Mouse (Mus musculus) erythroblast, embryonic 14.5 days (primary cell): ENCODE measurements around the gene Pde11a. TPM values are rescaled to one million over a fixed set of nuclear protein-coding genes. Genes with fewer than 3 reads are reported as not detected.

ENCODE experiments used
- H3K27me3 ChIP-seq: 2 replicates; pipeline ENCODE4 v1.6.1; 2012; ENCODE audit warnings: inconsistent platforms; ENCODE audit not compliant: control insufficient read depth
- H3K36me3 ChIP-seq: 2 replicates; pipeline ENCODE4 v1.6.1; 2012; ENCODE audit warnings: mild to moderate bottlenecking, inconsistent platforms; ENCODE audit not compliant: control insufficient read depth
- H3K4me1 ChIP-seq: 2 replicates; pipeline ENCODE4 v1.6.1; 2012; ENCODE audit warnings: inconsistent platforms; ENCODE audit not compliant: control insufficient read depth
- H3K4me3 ChIP-seq: replicated peaks from 2 replicates; pipeline ENCODE3; 2012; ENCODE audit warnings: moderate library complexity, mild to moderate bottlenecking, inconsistent platforms
- H3K9me3 ChIP-seq: 2 replicates; pipeline ENCODE4 v1.6.1; 2012; ENCODE audit warnings: low read length, inconsistent platforms, mixed read lengths; ENCODE audit not compliant: control insufficient read depth
- GATA1 ChIP-seq: IDR thresholded peaks from 2 replicates; pipeline ENCODE4 v1.6.1; 2012; ENCODE audit warnings: low read length, inconsistent platforms, mixed read lengths
- TAL1 ChIP-seq: IDR thresholded peaks from 3 replicates; pipeline ENCODE4 v1.6.1; 2012; ENCODE audit warnings: low read length, inconsistent platforms, mixed read lengths
- polyA plus RNA-seq: library from polyadenylated mRNA; stranded (reverse); fragments of >175 nt; gene quantifications from 2 replicates; pipeline ENCODE4 v1.2.3, GENCODE M21; 2012

The Pde11a gene
- polyA plus RNA-seq, 1 experiment = not detected

GRCm38 (mm10) chr2:75955709-75956108 lies 382.9 kb downstream of the Pde11a start:
- H3K4me1 ChIP-seq = no peaks in the 10 kb centered on the region
- TF ChIP-seq TAL1 = no peak
- no peak for TF ChIP-seq GATA1
- H3K36me3 ChIP-seq = no peaks in the 10 kb centered on the region
- no peaks in the 10 kb centered on the region; the same call in 1 of the 2 replicates for H3K27me3 ChIP-seq
- H3K4me3 ChIP-seq = no peak overlapping the region
- H3K9me3 ChIP-seq = no peaks in the 10 kb centered on the region

GRCm38 (mm10) chr2:75953320-75953719 lies 385.3 kb downstream of the Pde11a start:
- TF ChIP-seq GATA1 = no peak
- TF ChIP-seq TAL1 = no peak

GRCm38 (mm10) chr2:75950685-75951084 lies 387.9 kb downstream of the Pde11a start:
- no peaks in the 10 kb centered on the region for H3K27me3 ChIP-seq
- no peak overlapping the region for H3K4me3 ChIP-seq
- no peaks in the 10 kb centered on the region for H3K36me3 ChIP-seq
- H3K9me3 ChIP-seq = no peaks in the 10 kb centered on the region
- TF ChIP-seq TAL1 = no peak
- TF ChIP-seq GATA1 = no peak
- no peaks in the 10 kb centered on the region for H3K4me1 ChIP-seq

More at GRCm38 (mm10) chr2:75953320-75953719, 385.3 kb downstream of the Pde11a start:
- Histone ChIP-seq H3K4me1 (no peaks in the 10 kb centered on the region), H3K36me3 (no peaks in the 10 kb centered on the region), H3K27me3 (no peaks in the 10 kb centered on the region), H3K9me3 (no peaks in the 10 kb centered on the region), H3K4me3 (no peak overlapping the region)

Other genes starting within 250 kb of the Pde11a start
- gene Cyct, start 21.7 kb upstream of the Pde11a start, polyA plus RNA-seq = not detected in 2 replicates
- gene Rbm45, start 31.2 kb upstream of the Pde11a start, polyA plus RNA-seq = 0.71 and 1.0 TPM in 2 replicates
- gene Osbpl6, start 67.7 kb upstream of the Pde11a start, polyA plus RNA-seq = not detected in 2 replicates